Mouse (Mus musculus): ENCODE results near the gene Mrpl58.
"Not testable (repeated sequence)": the region's sequence is repeated elsewhere in the genome, so short reads cannot be mapped to it uniquely, and the experiment has no call there.

Mrpl58 gene

DNA sequence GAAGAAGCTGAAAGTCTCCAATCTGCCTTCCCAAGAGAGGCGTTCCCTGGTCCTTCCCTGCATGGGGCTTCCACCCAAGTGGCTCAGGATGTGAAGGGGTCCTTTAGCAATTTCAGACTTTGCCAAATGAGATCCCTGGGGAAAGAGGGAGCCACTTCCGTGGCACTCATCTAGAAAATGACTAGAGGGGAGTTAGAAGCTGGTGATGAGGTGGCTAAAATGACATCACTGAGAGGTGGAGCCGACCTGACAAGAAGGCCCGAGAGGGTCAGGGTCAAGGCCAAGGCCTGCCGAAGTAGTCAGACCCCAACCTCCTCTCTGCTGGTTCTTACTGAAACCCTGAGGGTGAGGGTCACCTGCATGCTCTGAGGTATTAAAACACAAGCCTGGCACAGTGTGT lies 20.7 kb upstream of the Mrpl58 start:
- DNase-seq = peak; percentile 18

DNA sequence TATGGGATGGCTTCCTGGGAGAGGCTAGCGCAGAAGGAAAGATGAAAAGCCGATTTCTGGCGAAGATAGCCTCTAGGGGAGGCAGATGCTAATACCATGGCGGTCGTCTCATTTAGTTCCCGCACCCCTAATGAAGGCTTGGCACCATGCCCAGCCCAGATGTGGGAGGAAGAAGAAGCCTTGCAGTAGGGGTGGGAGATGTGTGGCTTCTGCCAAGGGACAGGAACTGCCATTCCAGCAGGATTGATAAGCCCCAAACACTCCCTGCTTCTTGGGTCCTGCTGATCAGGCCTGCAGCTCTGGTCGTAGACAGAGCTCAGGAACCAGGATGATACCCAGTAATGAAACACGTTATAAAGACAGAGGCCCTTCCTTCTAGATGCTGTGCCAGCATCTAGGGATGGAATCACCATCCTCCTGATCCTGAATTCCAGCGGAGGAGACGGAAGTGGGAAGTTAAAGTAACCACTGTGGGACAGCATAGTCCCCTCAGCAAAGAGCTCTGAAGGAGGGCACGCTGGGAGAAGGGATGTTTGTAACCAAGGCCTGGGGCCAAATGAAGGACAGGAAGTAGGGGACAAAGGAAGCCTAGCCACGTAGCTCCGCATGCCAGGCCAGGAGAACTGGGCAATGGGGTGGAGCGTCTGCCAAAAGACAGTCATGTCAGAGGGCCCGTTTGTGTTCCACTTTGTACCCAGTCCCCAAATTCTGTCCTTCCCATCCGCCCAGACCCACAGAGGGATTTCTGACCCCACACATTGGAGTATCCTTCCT lies 19.7 kb upstream of the Mrpl58 start:
- DNase-seq = peak; percentile 73

DNA sequence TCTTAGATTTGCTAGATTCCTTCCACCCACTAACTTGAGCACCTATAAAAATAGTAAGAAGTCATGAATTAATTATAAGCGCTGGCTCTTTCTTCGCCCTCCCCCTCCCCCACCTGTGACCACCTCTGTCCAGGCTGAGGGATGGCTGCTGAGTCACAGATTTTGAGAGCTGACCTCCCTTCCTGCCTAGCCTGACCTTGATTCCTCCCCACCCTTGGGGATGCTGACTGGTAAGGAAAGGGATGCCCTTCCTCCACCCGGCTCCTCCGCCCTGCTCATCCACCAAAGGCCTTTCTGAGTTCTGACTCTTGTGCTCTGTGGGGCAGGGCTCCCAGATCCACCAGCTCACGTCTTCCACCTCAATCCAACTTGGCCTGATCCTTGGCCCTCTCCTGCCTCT lies 19.0 kb upstream of the Mrpl58 start:
- peak; percentile 43 for DNase-seq

DNA sequence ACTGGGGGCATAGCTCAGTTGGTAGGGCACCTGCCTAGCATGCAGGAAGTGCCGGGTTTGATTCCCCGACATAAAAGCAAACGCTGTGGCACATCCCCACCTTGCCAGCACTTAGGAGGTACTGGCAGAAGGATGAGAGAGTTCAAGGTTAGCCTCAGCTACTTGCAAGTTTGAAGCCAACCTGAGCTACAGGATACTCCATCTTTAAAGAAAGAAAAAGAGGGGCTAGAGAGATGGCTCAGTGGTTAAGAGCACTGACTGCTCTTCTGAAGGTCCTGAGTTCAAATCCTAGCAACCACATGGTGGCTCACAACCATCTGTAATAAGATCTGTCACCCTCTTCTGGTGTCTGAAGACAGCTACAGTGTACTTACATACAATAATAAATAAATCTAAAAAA lies 16.7 kb upstream of the Mrpl58 start:
- not testable (repeated sequence) for DNase-seq

DNA sequence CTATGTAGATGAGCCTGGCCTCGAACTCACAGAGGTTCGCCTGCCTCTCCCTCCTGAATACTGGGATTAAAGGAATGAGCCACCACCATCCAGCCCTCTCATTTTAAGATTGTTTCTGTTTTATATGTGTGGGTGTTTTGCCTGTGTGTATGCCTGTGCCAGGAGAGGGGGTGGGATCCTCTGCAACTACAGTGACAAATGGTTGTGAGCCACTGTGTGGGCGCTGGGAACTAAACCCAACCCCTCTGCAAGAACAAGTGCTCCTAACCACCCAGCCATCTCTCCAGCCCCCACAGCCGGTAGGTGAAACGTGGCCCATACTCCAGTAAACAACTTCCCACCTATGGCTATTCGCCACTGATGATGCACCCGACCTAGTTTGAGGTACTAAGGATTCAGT lies 12.2 kb upstream of the Mrpl58 start:
- DNase-seq = no peak

DNA sequence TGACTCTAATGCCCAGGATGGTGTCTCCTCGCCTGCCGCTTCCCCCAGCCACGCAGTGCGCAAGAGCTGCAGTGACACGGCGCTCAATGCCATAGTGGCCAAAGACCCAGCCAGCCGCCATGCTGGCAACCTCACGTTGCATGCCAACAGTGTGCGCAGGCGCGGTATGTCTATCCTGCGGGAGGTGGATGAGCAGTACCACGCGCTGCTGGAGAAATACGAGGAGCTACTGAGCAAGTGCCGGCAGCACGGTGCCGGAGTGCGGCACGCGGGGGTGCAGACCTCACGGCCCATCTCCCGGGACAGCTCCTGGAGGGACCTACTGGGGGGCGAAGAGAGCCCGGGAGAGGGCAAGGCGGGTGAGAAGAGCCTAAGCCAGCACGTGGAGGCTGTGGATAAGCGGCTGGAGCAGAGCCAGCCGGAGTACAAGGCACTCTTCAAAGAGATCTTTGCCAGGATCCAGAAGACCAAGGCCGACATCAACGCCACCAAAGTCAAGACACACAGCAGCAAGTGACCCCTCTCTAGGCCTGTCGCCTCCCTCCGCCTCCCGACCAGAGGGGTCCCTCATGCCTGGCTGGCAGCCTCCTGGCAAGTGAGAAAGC lies 9.7 kb upstream of the Mrpl58 start:
- no peak for DNase-seq

DNA sequence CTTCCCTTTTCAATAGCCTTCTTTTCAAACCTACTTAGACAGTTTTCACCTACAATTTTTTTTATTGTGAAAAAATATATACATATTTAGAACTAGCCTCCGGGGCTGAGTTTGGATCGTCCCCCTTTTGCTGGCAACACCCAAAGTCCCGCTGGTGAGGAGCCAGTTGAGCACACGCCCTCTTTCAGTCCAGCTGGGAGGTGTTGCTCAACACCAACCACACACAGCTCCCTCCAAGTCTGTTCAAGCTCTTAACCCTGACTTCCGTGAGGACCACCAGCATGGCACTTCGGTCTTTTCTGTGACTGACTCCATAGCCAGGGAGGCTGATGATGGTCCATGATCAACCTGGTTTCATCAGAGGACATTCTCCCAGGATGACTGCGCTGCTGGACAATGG lies 5.5 kb upstream of the Mrpl58 start:
- DNase-seq = peak; percentile 56

DNA sequence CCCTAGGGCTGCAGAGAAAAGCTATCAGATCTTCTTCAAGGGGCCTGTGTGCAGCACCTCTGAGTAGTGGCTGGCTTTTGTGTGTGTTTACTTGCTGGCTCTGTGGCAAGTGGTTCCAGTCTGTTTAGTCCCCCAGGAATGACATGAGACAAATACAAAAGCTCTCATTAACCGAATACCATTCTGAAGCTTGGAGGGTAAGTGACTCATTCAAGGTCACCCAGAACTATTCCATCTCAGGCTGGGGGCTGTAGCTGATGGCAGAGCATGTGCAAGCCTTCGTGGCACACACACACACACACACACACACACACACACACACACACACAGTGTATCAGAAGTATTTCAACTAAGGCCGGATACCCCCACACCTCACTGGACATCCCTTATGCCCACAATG lies 3.4 kb upstream of the Mrpl58 start:
- DNase-seq = no peak

DNA sequence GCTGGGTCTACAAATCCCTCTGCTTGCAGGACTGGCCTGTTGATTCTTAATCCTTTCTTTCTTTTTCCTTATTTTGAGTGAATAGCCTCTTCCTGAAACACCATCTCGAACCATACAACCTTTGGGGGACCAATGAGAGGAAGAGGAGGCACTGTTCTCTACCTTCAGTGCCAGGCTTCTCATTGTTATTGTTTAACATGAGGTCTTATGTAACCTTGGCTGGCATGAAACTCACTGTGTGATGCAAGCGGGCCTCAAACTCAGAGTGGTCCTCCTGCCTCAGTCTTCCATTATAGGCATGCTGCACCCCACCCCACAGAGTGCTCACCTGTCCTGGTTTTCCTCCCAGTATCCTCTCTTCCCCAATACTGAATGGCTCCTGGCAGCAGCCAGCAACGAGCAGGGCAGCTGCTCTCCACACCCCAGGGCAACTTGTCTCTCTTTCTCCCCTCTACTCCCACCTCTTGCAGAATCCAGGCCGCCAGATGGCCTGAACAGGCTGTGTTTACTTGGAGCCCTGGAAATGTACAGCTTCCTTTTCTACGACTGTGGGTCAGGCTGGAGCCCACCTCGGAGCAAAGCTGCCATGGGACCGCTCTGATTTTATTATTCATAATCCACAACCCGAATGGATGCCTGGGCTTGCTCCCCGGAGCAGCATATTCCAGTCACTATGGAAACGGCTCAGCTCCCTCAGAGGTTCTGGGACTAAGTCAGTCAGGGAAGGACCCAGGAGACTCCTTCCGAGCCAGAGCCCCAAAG lies 2.7 kb upstream of the Mrpl58 start:
- DNase-seq = no peak

DNA sequence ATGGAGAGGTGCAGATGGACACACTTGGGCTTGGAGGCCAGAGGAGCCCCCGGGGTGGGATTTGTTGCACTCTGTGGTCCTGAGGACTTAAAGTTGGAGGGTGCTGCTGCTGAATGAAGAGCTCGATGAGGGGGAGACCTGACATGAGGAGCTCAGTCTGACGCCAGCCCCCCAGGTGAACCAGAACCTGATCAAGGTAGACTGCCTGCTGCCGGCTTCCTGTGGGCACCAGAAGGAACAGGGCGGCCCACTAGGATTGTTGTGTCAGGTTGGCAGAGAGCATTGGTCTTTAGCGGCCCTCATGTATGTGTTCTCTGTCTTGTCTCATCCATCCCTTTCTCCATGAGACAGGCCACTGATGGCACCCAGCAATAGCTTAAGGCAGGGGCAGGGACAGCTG lies 2.2 kb downstream of the Mrpl58 start:
- no peak for DNase-seq

DNA sequence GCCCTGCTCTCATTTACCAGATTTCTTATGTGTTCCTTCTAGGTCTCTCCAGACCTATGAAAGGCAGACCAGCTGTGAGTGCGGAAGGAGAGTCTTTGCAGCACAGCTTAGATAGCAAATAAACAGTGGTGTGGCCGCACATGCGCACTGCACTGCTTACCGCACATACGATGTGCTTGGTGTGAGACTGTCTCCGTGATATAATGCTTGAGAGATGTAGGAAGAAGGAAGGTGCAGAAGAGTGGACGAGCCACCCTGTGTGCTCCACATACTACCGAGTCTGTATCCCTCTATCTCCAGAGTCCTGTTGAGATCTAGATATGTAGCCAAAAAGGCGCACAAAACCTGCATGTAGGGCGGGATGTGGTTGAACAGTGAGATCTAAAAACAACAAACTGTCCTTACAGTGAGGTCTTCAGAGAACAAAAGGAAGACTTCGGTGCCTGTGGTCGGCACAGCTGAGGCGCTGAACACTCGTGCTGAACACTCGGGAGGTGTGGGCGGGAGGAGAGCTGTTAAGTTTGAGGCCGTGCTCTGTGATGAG lies 3.4 kb downstream of the Mrpl58 start:
- DNase-seq = no peak

DNA sequence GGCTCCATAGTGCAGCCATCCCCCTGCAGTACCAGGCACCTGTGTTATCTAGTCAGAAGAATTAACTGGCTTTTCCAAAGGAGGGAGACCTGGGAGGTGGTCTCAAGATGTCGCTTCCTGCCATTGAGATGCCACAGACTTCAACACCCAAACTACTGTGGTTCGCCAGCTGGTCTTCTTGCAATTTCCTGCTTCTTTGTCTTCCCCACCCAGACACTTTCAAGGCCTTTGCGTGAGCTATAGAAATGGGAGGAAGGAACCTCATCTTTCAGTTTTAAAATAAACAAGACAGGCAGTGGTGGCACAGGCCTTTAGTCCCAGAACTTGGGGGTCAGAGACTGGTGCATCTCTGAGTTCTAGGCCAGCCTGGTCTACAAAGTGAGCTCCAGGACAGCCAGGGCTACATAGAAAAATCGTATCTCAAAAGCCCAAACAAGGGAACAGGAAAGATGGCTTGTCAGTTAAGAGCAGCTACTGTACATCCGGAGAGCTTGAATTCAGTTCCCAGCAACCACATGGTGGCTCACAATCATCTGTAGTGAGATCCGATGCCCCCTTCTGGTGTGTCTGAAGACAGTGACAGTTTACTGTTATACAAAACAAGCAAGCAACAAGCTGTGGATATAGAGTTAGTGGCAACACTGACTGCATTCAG lies 4.8 kb downstream of the Mrpl58 start:
- peak; percentile 49 for DNase-seq

DNA sequence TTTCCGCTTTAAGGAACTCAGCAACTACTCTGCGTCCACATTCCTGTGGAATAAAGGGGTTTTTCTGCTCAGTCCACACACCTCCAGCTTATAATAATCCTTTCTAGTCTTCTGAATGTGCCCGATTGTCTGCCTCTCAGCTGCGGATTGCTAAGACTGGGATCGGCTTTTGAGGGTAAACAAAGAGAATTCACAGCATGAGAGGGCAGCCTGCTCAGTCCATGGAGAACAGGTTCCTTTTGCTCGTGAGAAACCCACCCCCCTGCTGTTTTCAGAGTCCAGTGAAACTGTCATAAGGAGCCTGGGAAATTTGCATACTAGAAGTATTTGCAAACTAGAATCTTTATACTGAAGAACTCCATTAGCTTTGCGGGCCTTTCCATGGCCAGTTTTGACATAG lies 6.0 kb downstream of the Mrpl58 start:
- no peak for DNase-seq

DNA sequence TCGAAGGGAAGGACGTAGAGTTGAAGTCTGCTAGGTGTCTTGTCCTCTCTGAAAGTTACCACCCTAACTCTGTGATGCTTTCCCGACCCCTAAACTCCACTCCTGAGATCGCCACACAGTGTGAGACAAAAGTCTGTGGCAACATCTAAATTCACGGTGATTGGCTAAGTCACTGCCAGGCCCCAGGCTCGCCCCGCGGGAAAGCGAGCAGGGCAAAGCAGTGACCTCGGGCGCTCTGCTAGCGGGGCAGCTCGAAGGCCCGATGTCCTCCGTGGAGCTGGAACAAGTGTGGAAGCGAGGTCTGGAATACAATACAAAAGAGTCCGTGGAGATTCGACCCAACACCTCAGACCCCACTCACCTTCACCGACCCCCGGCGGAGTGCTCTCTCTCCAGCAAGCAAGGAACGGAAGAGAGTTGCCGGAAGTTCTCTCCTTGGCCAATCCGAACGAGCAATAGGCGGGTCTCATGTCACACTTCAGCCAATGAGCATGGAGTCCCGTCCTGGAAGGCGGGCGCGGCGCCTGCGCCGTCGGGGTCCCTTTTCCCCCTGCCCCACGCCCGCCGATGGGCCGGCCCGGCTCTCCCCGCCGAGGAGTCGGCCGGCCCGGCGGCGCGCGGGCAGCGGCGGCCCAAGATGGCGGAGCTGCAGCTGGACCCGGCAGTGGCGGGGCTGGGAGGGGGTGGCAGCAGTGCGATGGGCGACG lies 16.1 kb downstream of the Mrpl58 start, which contains the start of the genes Atp5h and Kctd2:
Gene Atp5h, minus strand, starts transcription at position 432 of the 707 bp plus-strand sequence.
Gene Kctd2, plus strand, starts transcription at position 598 of the 707 bp plus-strand sequence.
- peak; percentile 97 for DNase-seq

DNA sequence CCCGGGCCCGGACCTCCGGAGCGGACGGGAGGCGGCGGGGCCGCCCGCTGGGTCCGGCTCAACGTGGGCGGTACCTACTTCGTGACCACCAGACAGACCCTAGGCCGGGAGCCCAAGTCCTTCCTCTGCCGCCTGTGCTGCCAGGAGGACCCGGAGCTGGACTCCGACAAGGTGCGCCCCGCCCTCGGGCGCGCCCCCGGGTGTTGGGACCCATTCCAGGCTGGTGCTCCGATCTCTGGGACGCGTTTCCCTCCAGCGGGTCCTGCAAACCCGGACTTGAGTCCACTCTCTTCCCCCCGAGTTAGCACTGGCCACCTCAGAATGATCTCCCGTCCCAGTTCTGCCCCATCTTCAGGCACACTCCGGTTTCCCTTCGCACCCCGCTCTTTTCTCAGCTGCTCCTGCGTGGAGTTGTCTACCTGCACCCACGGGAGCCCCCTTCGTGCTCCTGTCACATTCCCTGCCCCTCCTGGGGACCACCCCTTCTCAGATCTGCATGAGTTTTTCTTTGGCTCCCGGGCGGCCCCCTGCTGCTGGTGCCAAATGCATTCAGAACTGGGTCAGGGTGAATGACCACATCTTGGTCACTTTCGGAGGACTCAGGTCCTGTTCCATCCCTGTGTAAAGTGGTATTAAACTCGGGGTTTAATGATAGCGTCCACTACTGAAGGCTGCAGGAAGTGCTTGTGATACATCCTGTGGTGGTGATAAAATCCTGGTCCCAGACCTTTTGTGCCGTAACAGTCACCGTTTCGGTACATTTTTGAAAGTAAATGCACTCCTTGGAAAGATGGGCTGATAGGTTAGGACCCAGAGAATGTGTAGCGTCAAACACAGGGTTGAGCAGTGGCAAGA lies 17.0 kb downstream of the Mrpl58 start:
- peak; percentile 79 for DNase-seq

DNA sequence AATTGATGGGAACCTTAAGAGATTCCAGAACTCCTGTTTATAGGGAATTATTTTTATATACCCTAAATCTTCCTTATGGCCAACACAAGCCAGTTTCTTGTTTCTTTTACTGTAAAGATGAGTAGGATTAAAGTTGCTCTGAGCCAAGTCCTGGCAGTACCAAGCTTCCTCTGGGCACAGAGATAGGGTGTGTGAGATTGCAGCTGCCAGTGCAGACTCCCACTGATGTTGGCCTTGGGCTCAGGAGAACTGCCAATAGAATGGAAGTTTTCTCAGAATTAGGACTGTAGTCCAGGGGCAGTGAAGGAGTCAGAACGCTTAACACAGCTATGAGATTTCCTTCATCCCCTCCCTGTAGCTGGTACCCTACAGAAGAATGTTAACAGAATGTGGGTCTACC lies 17.8 kb downstream of the Mrpl58 start:
- no peak for DNase-seq

DNA sequence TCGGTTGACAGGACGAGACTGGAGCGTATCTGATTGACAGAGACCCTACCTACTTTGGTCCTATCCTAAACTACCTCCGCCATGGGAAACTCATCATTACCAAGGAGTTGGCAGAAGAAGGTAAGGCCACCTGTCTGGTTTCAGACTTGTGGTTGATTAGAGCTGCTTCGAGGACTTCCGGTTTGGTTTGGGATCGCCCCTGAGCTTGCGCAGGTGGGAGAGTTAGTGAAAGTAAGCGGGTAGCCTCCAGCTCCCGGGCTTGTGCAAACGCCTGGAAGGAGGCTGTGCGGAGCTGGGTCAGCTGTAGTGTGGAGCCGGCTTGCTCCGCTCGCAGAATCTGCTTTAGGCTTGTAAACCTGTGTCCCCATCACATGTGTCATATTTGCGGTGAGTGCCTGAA lies 18.4 kb downstream of the Mrpl58 start:
- no peak for DNase-seq

DNA sequence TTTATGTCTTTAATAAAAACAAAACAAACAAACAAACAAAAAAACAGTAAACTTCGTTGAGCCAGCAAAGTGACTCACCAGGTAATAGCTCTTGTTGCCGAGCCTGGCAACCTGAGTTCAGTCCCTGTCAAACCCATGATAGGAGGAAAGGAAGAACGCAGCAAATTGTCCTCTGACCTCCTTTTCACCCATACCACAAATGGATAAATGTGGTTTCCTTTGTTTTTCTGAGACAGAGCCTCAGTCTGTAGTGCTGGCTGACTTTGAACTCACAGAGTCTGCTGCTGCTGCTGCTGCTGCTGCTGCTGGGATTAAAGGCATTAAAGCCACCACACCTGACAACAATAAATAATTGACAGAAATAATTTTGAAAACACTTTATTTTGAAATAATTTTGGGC lies 19.5 kb downstream of the Mrpl58 start:
- DNase-seq = no peak

DNA sequence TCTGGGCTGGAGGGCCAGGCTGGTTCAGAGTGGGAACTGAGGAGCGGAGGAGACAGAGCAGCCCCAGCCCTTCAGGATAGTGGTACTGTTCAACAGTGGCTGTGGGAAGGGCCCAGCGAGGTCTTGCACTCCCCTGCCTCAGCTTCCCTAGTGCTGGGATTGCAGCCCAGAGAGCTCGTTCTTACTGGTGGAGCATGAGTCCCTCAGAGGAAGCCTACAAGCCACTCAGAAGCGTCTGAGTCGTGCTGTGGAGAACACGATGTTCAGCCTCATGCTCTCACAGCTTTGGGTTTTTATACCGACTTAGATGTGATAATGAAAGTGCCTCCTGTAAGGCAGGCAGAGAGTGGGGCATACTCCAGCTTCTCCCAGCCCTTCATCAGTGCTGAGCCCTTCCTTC lies 21.1 kb downstream of the Mrpl58 start:
- DNase-seq = no peak

DNA sequence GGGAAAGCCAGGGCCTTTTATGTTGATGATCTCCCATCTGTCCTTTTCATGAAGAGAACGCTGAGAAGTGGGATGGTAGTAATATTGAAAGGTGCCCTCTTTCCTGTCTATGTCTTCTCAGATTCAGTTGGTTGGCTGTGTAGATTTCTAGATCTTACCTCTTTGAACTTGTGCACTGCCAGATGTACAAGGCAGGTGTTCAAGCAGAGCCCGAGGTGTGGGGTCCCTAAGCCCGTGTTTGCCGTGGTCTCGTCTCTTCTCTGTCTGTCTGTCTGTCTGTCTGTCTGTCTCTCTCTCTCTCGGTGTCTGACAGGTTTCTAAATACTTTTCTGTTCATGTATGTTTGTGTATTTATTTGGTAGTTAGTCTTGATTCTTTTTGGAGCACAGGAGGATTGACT lies 22.1 kb downstream of the Mrpl58 start:
- no peak for DNase-seq
